Mouse (Mus musculus) liver, embryonic 14.5 days (tissue): ENCODE measurements around the gene Dpp7. TPM values are rescaled to one million over a fixed set of nuclear protein-coding genes. Genes with fewer than 3 reads are reported as not detected.

Experiments
- ATAC-seq: fragments of 200-750 bp; cut with Nextera tagmentation; 2 replicates; pipeline ENCODE4 v1.8.0; 2017; ENCODE audit warnings: moderate number of reproducible peaks, mild to moderate bottlenecking, moderate library complexity; ENCODE audit not compliant: insufficient read depth
- DNase-seq, 3 experiments: peaks; one replicate each; pipeline ENCODE4 v3.0.0-alpha.2; 2012 to 2013; ENCODE audit warnings: low read depth in 3 of 3, low spot score in 3 of 3
- H3K27ac ChIP-seq: fragments of 300-500 bp; sonication (generic); 2 replicates; pipeline ENCODE4 v1.5.1; 2014; ENCODE audit warnings: moderate library complexity, mild to moderate bottlenecking, control low read depth, inconsistent platforms
- H3K27me3 ChIP-seq: fragments of 300-500 bp; sonication (generic); 2 replicates; pipeline ENCODE4 v1.6.1; 2014; ENCODE audit warnings: mild to moderate bottlenecking, low read length, moderate library complexity; ENCODE audit not compliant: control insufficient read depth, insufficient read depth
- H3K36me3 ChIP-seq: fragments of 300-500 bp; sonication (generic); replicated peaks from 2 replicates; pipeline ENCODE4 v1.6.1; 2014; ENCODE audit warnings: low read depth; ENCODE audit not compliant: control insufficient read depth, insufficient read depth
- H3K4me1 ChIP-seq, 2 experiments: fragments of 200-500 bp in 1 of 2; fragments of 300-500 bp in 1 of 2; sonication (generic) in 1 of 2; replicated peaks; 2 replicates each; pipeline ENCODE4 v1.6.1; 2012 to 2014; ENCODE audit warnings: antibody characterized with exemption in 1 of 2, inconsistent platforms in 1 of 2, low read length in 1 of 2; ENCODE audit not compliant: control insufficient read depth in 2 of 2, insufficient read depth in 2 of 2
- H3K4me2 ChIP-seq: fragments of 300-500 bp; sonication (generic); 2 replicates; pipeline ENCODE4 v1.6.1; 2014; ENCODE audit warnings: low read depth, mild to moderate bottlenecking, control low read depth, moderate library complexity
- H3K4me3 ChIP-seq, 2 experiments: fragments of 200-500 bp in 1 of 2; fragments of 300-500 bp in 1 of 2; sonication (generic) in 1 of 2; 2 replicates each; pipeline ENCODE4 v1.5.1; 2012 to 2014; ENCODE audit warnings: low read depth in 2 of 2, low read length in 2 of 2, mild to moderate bottlenecking in 2 of 2, control low read depth in 1 of 2, inconsistent platforms in 1 of 2, moderate library complexity in 1 of 2; ENCODE audit not compliant: insufficient read depth in 1 of 2
- H3K9ac ChIP-seq: fragments of 300-500 bp; sonication (generic); replicated peaks from 2 replicates; pipeline ENCODE4 v1.6.1; 2014; ENCODE audit warnings: mild to moderate bottlenecking, control low read depth, moderate library complexity
- H3K9me3 ChIP-seq: fragments of 300-500 bp; sonication (generic); 2 replicates; pipeline ENCODE4 v1.6.1; 2016; ENCODE audit warnings: low read length, mixed read lengths; ENCODE audit not compliant: control insufficient read depth
- CTCF ChIP-seq: IDR thresholded peaks from 2 replicates; pipeline ENCODE4 v1.5.1; 2016; ENCODE audit warnings: antibody characterized with exemption, low read depth, control low read depth
- EP300 ChIP-seq: IDR thresholded peaks from 2 replicates; pipeline ENCODE4 v1.6.1; 2016; ENCODE audit warnings: antibody characterized with exemption, low read depth
- WGBS: fragments of 180-500 bp; shearing (Covaris S2); extraction: QIAGEN DNeasy Blood & Tissue Kit; methylation state at CpG from one replicate; pipeline ENCODE4 v1.1.7; 2014; ENCODE audit not compliant: insufficient replicate concordance; 5-methylcytosine and 5-hydroxymethylcytosine counted together
- polyA plus RNA-seq, 2 experiments: library from polyadenylated mRNA; depleted of rRNA in 1 of 2; stranded (reverse) in 1 of 2; unstranded in 1 of 2; fragments of >200 nt; fragmentation: Nextera tagmentation in 1 of 2; extraction: Ambion mirVana in 1 of 2; gene quantifications; 2 replicates each; pipeline versions ENCODE4 v1.2.1 to v1.2.3; 2012 to 2014

Dpp7 gene
- polyA plus RNA-seq, 2 experiments: 9.4 to 10.6 TPM

- Histone ChIP-seq H3K4me1 (peaks cover 8 to 16% of the 10 kb centered on the region in 2 experiments; a peak in 3 of 4 replicates), H3K27ac (no peak overlapping the region), H3K27me3 (no peaks in the 10 kb centered on the region), H3K4me3 (no peak overlapping the region), H3K36me3 (no peaks in the 10 kb centered on the region), H3K4me2 (no peak overlapping the region), H3K9ac (no peak overlapping the region), H3K9me3 (no peaks in the 10 kb centered on the region)
- TF ChIP-seq CTCF (no peak), EP300 (no peak)
- no peak for ATAC-seq
- WGBS: 56% methylated on average over 4 of the region's 4 CpGs
- DNase-seq: no peak
Observed at GRCm38 (mm10) chr2:25359848-25360247, 3.7 kb upstream of the Dpp7 start.

- peak overlapping the region; percentile 82 for H3K4me2 ChIP-seq
- no peaks in the 10 kb centered on the region for H3K27me3 ChIP-seq
- peak overlapping the region; percentile 56 to 88 for H3K4me3 ChIP-seq
- peak overlapping the region; percentile 53 for H3K9ac ChIP-seq
- DNase-seq (no peak), ATAC-seq (no peak)
- H3K4me1 ChIP-seq: peaks cover 8 to 16% of the 10 kb centered on the region in 2 experiments; a peak in 3 of 4 replicates
- H3K27ac ChIP-seq: no peak overlapping the region
- no peaks in the 10 kb centered on the region for H3K9me3 ChIP-seq
- peaks cover 7% of the 10 kb centered on the region for H3K36me3 ChIP-seq
- WGBS: 33% methylated on average over 18 of the region's 18 CpGs
- TF ChIP-seq CTCF (no peak), EP300 (no peak)
Observed at GRCm38 (mm10) chr2:25355419-25356066, 616 bp downstream of the Dpp7 start.

DNA sequence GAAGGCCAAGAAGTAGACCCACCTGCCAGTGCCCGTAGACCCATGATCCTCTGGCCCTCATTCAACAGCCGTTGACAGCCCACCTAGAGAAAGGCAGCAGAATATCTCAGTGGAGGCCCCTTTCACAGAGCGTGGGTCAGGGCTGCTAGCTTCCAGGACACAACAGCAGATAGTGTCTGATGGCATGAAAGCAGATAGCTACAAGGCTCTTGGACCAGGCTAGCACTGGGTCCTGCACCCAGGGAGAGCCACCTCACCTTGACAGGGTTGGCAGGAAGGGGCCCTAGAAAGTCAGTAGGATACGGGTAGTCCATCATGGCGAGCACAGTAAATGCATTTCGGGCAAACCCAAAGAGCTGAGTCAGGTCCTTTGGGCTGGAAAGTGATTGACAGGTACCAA lies 1.9 kb downstream of the Dpp7 start:
- Histone ChIP-seq H3K27ac (no peak overlapping the region), H3K4me1 (peaks cover 8 to 16% of the 10 kb centered on the region in 2 experiments; a peak in 3 of 4 replicates), H3K4me2 (no peak overlapping the region), H3K27me3 (no peaks in the 10 kb centered on the region), H3K36me3 (peaks cover 13% of the 10 kb centered on the region), H3K9ac (no peak overlapping the region), H3K4me3 (no peak overlapping the region), H3K9me3 (no peaks in the 10 kb centered on the region)
- 69% methylated on average over 6 of the region's 6 CpGs for WGBS
- ATAC-seq: no peak
- TF ChIP-seq CTCF (no peak), EP300 (no peak)
- no peak for DNase-seq

GRCm38 (mm10) chr2:25350701-25351100 lies 5.5 kb downstream of the Dpp7 start:
- DNase-seq (no peak), ATAC-seq (no peak)
- no peak overlapping the region for H3K27ac ChIP-seq
- H3K4me2 ChIP-seq: no peak overlapping the region
- no peak overlapping the region for H3K4me3 ChIP-seq
- H3K27me3 ChIP-seq: no peaks in the 10 kb centered on the region
- H3K9ac ChIP-seq: no peak overlapping the region
- H3K4me1 ChIP-seq: peaks cover 2 to 5% of the 10 kb centered on the region in 2 experiments; a peak in 3 of 4 replicates
- no peaks in the 10 kb centered on the region for H3K9me3 ChIP-seq
- peaks cover 33% of the 10 kb centered on the region for H3K36me3 ChIP-seq
- TF ChIP-seq CTCF (no peak), EP300 (no peak)
- 80% methylated on average over 3 of the region's 3 CpGs for WGBS

GRCm38 (mm10) chr2:25349499-25349898 lies 6.7 kb downstream of the Dpp7 start:
- H3K36me3 ChIP-seq: peaks cover 43% of the 10 kb centered on the region
- no peaks in the 10 kb centered on the region for H3K27me3 ChIP-seq
- WGBS: 78% methylated on average over 4 of the region's 4 CpGs
- H3K9ac ChIP-seq: no peak overlapping the region
- no peak for TF ChIP-seq EP300
- TF ChIP-seq CTCF: no peak
- H3K27ac ChIP-seq: no peak overlapping the region
- H3K4me3 ChIP-seq: no peak overlapping the region
- H3K9me3 ChIP-seq: no peaks in the 10 kb centered on the region
- DNase-seq: no peak
- no peaks in the 10 kb centered on the region for H3K4me1 ChIP-seq
- no peak overlapping the region for H3K4me2 ChIP-seq
- no peak for ATAC-seq
